Mouse (Mus musculus) MEL (cell line): ENCODE measurements around the gene Gm6904.
A peak's percentile ranks its signal among the peaks of the same experiment; 100 is the strongest.

Source experiments
- CHD2 ChIP-seq: IDR thresholded peaks from 2 replicates; pipeline ENCODE4 v1.6.1; 2011; ENCODE audit warnings: low read length, improper control_type of control experiment
- CTCF ChIP-seq, 3 experiments: IDR thresholded peaks in 2 of 3; conservative IDR thresholded peaks in 1 of 3; 2 replicates each; pipeline ENCODE4 v1.5.1; 2011 to 2012; ENCODE audit warnings: low read length in 3 of 3, low read depth in 2 of 3, mild to moderate bottlenecking in 2 of 3, improper control_type of control experiment in 1 of 3, inconsistent platforms in 1 of 3, mixed read lengths in 1 of 3, moderate library complexity in 1 of 3; ENCODE audit not compliant: control insufficient read depth in 1 of 3, insufficient read depth in 1 of 3, poor library complexity in 1 of 3, severe bottlenecking in 1 of 3
- E2F4 ChIP-seq: IDR thresholded peaks from 2 replicates; pipeline ENCODE4 v1.6.1; 2011; ENCODE audit warnings: low read depth, low read length, improper control_type of control experiment, borderline replicate concordance
- MAZ ChIP-seq: IDR thresholded peaks from 2 replicates; pipeline ENCODE4 v1.6.1; 2012; ENCODE audit warnings: low read depth, mild to moderate bottlenecking, inconsistent platforms, low read length, improper control_type of control experiment
- POLR2A ChIP-seq, 2 experiments: IDR thresholded peaks; 2 replicates each; pipeline ENCODE4 v1.6.1; 2011 to 2012; ENCODE audit warnings: low read length in 2 of 2, mild to moderate bottlenecking in 2 of 2, control low read depth in 1 of 2, improper control_type of control experiment in 1 of 2, low read depth in 1 of 2, moderate library complexity in 1 of 2; ENCODE audit not compliant: control insufficient read depth in 1 of 2, insufficient read depth in 1 of 2, poor library complexity in 1 of 2
- SIN3A ChIP-seq: IDR thresholded peaks from 2 replicates; pipeline ENCODE4 v1.6.1; 2012; ENCODE audit warnings: low read length, improper control_type of control experiment, inconsistent platforms
- TCF12 ChIP-seq: IDR thresholded peaks from 2 replicates; pipeline ENCODE4 v1.6.1; 2014; ENCODE audit warnings: low read depth, mild to moderate bottlenecking, inconsistent platforms, low read length, improper control_type of control experiment, moderate library complexity

DNA sequence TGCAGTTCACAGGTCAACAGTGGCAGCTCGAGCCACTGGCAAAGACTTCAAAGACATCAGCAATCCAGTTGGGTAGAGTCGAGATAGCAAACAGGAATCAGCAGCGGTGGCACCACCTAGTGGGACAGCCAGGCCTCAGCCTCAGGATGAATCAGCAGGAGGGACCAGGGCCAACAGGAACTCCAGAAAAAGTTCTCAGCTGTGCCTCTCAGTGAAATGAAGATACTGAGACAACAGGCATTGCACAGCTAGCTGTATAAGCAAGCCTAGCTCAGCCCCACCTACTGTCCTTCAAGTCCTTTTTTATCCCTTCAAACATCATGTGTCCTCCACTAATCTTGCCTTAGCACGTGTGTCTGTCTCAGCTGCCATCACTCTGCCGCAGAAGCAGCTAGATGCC lies 28.0 kb downstream of the Gm6904 start:
- TF ChIP-seq POLR2A (IDR thresholded peaks at IDR 0.05; ENCODE audit: control insufficient read depth in 1 of 2, insufficient read depth in 1 of 2, low read depth in 1 of 2, low read length in 2 of 2, poor library complexity in 1 of 2), result no peak
- no peak for TF ChIP-seq CHD2
- no peak for TF ChIP-seq MAZ
- TF ChIP-seq SIN3A, result no peak
- no peak for TF ChIP-seq TCF12
- TF ChIP-seq CTCF (IDR thresholded peaks at IDR 0.05 in 2 of 3, conservative IDR thresholded peaks at IDR 0.05 in 1 of 3; ENCODE audit: control insufficient read depth in 1 of 3, insufficient read depth in 1 of 3, low read depth in 2 of 3, low read length in 3 of 3, poor library complexity in 1 of 3, severe bottlenecking in 1 of 3), result peak in 2 of 3 experiments; percentile 49 to 56; a peak in 4 of 6 replicates
- no peak for TF ChIP-seq E2F4
